9 mouse cellular contexts compared by ENCODE assay signal in genomic region chr4:137697156-137697885, GRCm38 (mm10). TPM values are rescaled to one million over a fixed set of nuclear protein-coding genes. Genes with fewer than 3 reads are reported as not detected.
DNase-seq lines count a peak whose midpoint lies in the region; ATAC-seq lines count a peak whose summit lies in the region.
"Had no signal": no experiment of that assay in that cellular context is flagged by ENCODE, and none has a peak within 500 bp of the region (broad histone marks: within the 10 kb centered on the region; RNA-seq: fewer than 3 reads in every experiment).

No protein-coding gene starts in this region.

- H3K4me3 ChIP-seq in forebrain, embryonic 10.5 days = no peak overlapping the region
- no peak overlapping the region for H3K4me3 ChIP-seq in forebrain, embryonic 15.5 days
- H3K4me3 ChIP-seq in limb, embryonic 10.5 days = no peak overlapping the region

- no peak overlapping the region for H3K9ac ChIP-seq in forebrain, embryonic 15.5 days (replicated peaks)

- no peaks in the 10 kb centered on the region for H3K36me3 ChIP-seq in forebrain, embryonic 10.5 days (replicated peaks)
- H3K36me3 ChIP-seq in forebrain, embryonic 15.5 days = no peaks in the 10 kb centered on the region
- no peaks in the 10 kb centered on the region for H3K36me3 ChIP-seq in limb, embryonic 10.5 days

- no peak; the same call in 1 of the 2 replicates for ATAC-seq in forebrain, embryonic 15.5 days (replicated peaks)
- no peak for ATAC-seq in monocyte, adult 5-6 weeks (replicated peaks; ENCODE audit: insufficient number of reproducible peaks, low FRiP score, low TSS enrichment, poor library complexity, severe bottlenecking)
- ATAC-seq: midbrain, embryonic 16.5 days had no signal

- peaks cover 37% of the 10 kb centered on the region for H3K4me1 ChIP-seq in forebrain, embryonic 10.5 days
- H3K4me1 ChIP-seq in forebrain, embryonic 15.5 days = peaks cover 29% of the 10 kb centered on the region
- peaks cover 37% of the 10 kb centered on the region for H3K4me1 ChIP-seq in limb, embryonic 10.5 days

- no peak overlapping the region for H3K4me2 ChIP-seq in forebrain, embryonic 15.5 days (replicated peaks)

- WGBS in forebrain, embryonic 10.5 days = 78% methylated on average over 13 of the region's 13 CpGs
- 72% methylated on average over 13 of the region's 13 CpGs for WGBS in forebrain, embryonic 15.5 days
- 74% methylated on average over 13 of the region's 13 CpGs for WGBS in limb, embryonic 10.5 days

- H3K9me3 ChIP-seq in forebrain, embryonic 10.5 days = no peaks in the 10 kb centered on the region
- H3K9me3 ChIP-seq in forebrain, embryonic 15.5 days = no peaks in the 10 kb centered on the region
- H3K9me3 ChIP-seq in limb, embryonic 10.5 days (replicated peaks) = no peaks in the 10 kb centered on the region

- H3K27ac ChIP-seq in forebrain, embryonic 10.5 days = peak overlapping the region; percentile 53
- no peak overlapping the region for H3K27ac ChIP-seq in forebrain, embryonic 15.5 days (replicated peaks)
- H3K27ac ChIP-seq in limb, embryonic 10.5 days = peak overlapping the region; percentile 11; the same call in 1 of the 2 replicates

- H3K27me3 ChIP-seq in forebrain, embryonic 10.5 days (ENCODE audit: poor library complexity, severe bottlenecking) = no peaks in the 10 kb centered on the region
- no peaks in the 10 kb centered on the region for H3K27me3 ChIP-seq in forebrain, embryonic 15.5 days
- no peaks in the 10 kb centered on the region for H3K27me3 ChIP-seq in limb, embryonic 10.5 days (ENCODE audit: low read depth, poor library complexity, severe bottlenecking)

- no peak for DNase-seq in forebrain, embryonic 10.5 days (ENCODE audit: extremely low spot score, low spot score)
- DNase-seq in retina, postnatal 1 day = peak; percentile 52
- no peak for DNase-seq in retina, embryonic 14.5 days (ENCODE audit: low spot score)
- no peak for DNase-seq in limb, embryonic 10.5 days (ENCODE audit: low spot score)
- no peak for DNase-seq in embryo, embryonic 10.5 days (ENCODE audit: low spot score)
- no peak for DNase-seq in embryo, embryonic 11 days

RNA-seq across cellular contexts. Expression of gene Rap1gap, which starts 32.8 kb away (rescaled TPM):
- polyA plus RNA-seq in forebrain, embryonic 10.5 days (2016; fragmentation: Nextera tagmentation; extraction: Ambion mirVana) = 3.8 and 4.0 TPM in 2 replicates
- polyA plus RNA-seq in forebrain, embryonic 15.5 days (2015; fragmentation: Nextera tagmentation; extraction: Ambion mirVana) = 31.2 and 40.4 TPM in 2 replicates
- polyA plus RNA-seq in limb, embryonic 10.5 days (2016; fragmentation: Nextera tagmentation; extraction: Ambion mirVana) = 2.8 and 4.2 TPM in 2 replicates
- total RNA-seq in monocyte, adult 5-6 weeks (2017) = 2.3 to 5.5 TPM (median 3.0 TPM) in 3 replicates
